Mouse (Mus musculus): ENCODE measurements at regions not wholly inside any gene's neighbourhood (a gene's known extent, or its start where the extent isn't known, plus 50 kb on each side); places are given as distances from the start of the nearest gene placed in this dataset.

DNA sequence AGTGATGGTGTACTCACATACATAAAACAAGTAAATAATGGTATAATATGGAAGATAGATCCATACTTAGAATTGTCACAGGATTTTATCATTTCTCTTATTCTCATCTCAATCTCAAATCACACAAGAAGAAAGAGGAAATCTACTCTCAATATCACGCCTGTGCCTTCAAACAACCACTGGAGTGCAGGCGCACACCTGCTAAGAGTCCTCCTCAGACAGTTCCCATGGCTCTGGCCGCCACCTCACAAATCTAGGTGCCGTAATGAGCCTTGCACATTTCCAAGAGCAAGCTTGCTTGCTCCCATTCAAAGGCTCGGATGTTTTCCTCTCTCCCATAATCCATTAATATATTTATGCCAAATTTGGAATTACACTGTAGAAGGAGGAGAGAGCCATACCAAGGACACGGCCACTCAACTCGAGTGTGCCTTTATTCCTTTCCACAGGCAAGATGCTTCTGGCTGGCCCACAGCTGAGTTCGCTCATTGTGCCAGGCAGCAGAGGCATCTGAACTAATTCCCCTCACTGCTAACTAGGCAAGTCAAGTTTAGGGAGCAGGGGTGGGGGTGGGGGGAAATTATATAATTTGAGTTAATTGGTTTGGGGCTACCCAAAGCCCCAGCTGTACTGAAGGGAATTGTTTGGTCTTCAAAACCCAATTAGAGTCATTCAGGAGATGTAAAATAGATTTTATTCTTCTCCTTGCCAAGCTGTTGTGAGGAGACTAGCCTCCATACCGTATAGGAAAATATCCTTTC, 209.2 kb upstream of the Hes1 start:
- Histone ChIP-seq H3K27me3 (ENCODE audit: control insufficient read depth, insufficient read depth, low read length) (no peaks in the 10 kb centered on the region), H3K27ac (replicated peaks; ENCODE audit: insufficient read depth, low read depth, low read length) (no peak overlapping the region), H3K4me1 (ENCODE audit: control insufficient read depth, insufficient read depth, low read length) (no peaks in the 10 kb centered on the region), H3K9ac (ENCODE audit: low read depth, low read length) (no peak overlapping the region), H3K36me3 (ENCODE audit: control insufficient read depth, insufficient read depth, low read length) (no peaks in the 10 kb centered on the region), H3K4me3 (ENCODE audit: insufficient read depth, low read depth, low read length) (no peak overlapping the region), H3K79me2 (ENCODE audit: control insufficient read depth, insufficient read depth, low read length) (no peaks in the 10 kb centered on the region)
- WGBS: 95% methylated on average over 9 of the region's 9 CpGs
- no peak for TF ChIP-seq POLR2A (IDR thresholded peaks at IDR 0.05; ENCODE audit: extremely low read depth, insufficient read depth, low read length)
- TF ChIP-seq CTCF (IDR thresholded peaks at IDR 0.05; ENCODE audit: low read depth, low read length): no peak
- DNase-seq (ENCODE audit: extremely low read depth, low read depth, low spot score): no peak

DNA sequence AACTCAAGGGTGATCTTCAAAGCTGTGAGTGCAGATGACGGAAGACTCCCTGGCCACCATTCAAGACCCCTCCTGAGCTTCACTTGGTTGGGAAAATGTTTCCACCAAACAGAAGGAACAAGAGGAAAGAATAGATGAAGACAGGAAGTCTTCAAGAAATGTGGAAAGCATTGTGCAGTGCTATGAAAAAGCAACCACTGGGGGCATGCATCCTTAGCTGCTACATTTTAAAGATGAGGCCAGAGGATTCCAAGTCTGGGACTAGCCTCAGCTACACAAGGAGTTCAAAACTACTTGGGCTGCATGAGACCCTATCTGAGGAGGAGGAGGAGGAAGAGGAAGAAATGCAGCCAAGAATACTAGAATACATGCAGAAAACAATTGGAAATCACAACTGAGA, 207.6 kb upstream of the Hes1 start:
- no peaks in the 10 kb centered on the region for H3K36me3 ChIP-seq (ENCODE audit: control insufficient read depth, insufficient read depth, low read length)
- no peaks in the 10 kb centered on the region for H3K79me2 ChIP-seq (ENCODE audit: control insufficient read depth, insufficient read depth, low read length)
- 87% methylated on average over 1 of the region's 1 CpGs for WGBS
- no peak for DNase-seq (ENCODE audit: extremely low read depth, low read depth, low spot score)
- no peak overlapping the region for H3K27ac ChIP-seq (replicated peaks; ENCODE audit: insufficient read depth, low read depth, low read length)
- no peaks in the 10 kb centered on the region for H3K27me3 ChIP-seq (ENCODE audit: control insufficient read depth, insufficient read depth, low read length)
- H3K9ac ChIP-seq (ENCODE audit: low read depth, low read length): no peak overlapping the region
- no peaks in the 10 kb centered on the region for H3K4me1 ChIP-seq (ENCODE audit: control insufficient read depth, insufficient read depth, low read length)
- H3K4me3 ChIP-seq (ENCODE audit: insufficient read depth, low read depth, low read length): no peak overlapping the region
- TF ChIP-seq POLR2A (IDR thresholded peaks at IDR 0.05; ENCODE audit: extremely low read depth, insufficient read depth, low read length) (no peak), CTCF (IDR thresholded peaks at IDR 0.05; ENCODE audit: low read depth, low read length) (no peak)

DNA sequence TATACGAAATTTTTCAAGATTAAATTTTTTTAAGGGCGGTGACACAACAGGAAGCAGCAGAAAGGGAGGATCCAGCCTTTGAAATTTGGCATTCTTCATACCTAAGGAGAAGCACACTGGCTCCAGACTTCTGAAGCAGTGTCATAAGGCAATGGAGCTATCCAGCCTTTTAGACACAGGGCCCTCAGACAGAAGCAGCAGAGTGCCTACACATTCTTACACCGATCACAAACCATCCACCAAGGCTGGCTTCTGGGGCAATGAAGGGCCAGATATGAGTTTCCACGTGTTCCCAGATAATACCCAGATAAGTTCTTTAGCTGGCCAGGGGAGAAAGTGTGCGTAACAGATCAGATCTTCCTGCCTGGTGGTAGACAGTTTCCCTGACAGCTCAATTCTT, 205.5 kb upstream of the Hes1 start:
- no peaks in the 10 kb centered on the region for H3K27me3 ChIP-seq (ENCODE audit: control insufficient read depth, insufficient read depth, low read length)
- no peak for DNase-seq (ENCODE audit: extremely low read depth, low read depth, low spot score)
- no peak overlapping the region for H3K27ac ChIP-seq (replicated peaks; ENCODE audit: insufficient read depth, low read depth, low read length)
- no peaks in the 10 kb centered on the region for H3K79me2 ChIP-seq (ENCODE audit: control insufficient read depth, insufficient read depth, low read length)
- no peak for TF ChIP-seq POLR2A (IDR thresholded peaks at IDR 0.05; ENCODE audit: extremely low read depth, insufficient read depth, low read length)
- TF ChIP-seq CTCF (IDR thresholded peaks at IDR 0.05; ENCODE audit: low read depth, low read length): no peak
- no peaks in the 10 kb centered on the region for H3K36me3 ChIP-seq (ENCODE audit: control insufficient read depth, insufficient read depth, low read length)
- no peaks in the 10 kb centered on the region for H3K4me1 ChIP-seq (ENCODE audit: control insufficient read depth, insufficient read depth, low read length)
- WGBS: 83% methylated on average over 5 of the region's 5 CpGs
- H3K9ac ChIP-seq (ENCODE audit: low read depth, low read length): no peak overlapping the region
- no peak overlapping the region for H3K4me3 ChIP-seq (ENCODE audit: insufficient read depth, low read depth, low read length)

DNA sequence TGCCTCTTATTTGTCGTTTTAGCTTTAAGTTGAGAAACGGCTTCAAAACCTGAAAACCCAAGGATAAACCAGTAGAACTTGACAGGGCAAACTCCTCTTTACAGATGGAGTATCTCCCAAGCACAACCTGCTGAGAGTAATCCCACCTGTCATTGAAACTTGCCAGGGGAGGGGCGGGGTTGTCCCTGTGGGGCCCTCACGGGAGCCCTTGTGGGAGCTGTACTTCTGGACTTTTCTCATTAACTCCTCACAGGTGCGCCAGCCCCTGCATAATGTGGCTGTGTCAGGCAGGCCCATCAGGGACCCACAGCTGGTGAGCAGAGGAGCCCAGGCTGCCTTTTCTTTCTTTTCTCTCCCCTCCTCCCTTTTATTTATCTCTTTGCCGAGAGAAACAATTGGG, 203.9 kb upstream of the Hes1 start:
- Histone ChIP-seq H3K79me2 (ENCODE audit: control insufficient read depth, insufficient read depth, low read length) (no peaks in the 10 kb centered on the region), H3K27ac (replicated peaks; ENCODE audit: insufficient read depth, low read depth, low read length) (no peak overlapping the region), H3K4me3 (ENCODE audit: insufficient read depth, low read depth, low read length) (no peak overlapping the region), H3K4me1 (ENCODE audit: control insufficient read depth, insufficient read depth, low read length) (no peaks in the 10 kb centered on the region), H3K27me3 (ENCODE audit: control insufficient read depth, insufficient read depth, low read length) (no peaks in the 10 kb centered on the region), H3K9ac (ENCODE audit: low read depth, low read length) (no peak overlapping the region), H3K36me3 (ENCODE audit: control insufficient read depth, insufficient read depth, low read length) (no peaks in the 10 kb centered on the region)
- no peak for DNase-seq (ENCODE audit: extremely low read depth, low read depth, low spot score)
- TF ChIP-seq POLR2A (IDR thresholded peaks at IDR 0.05; ENCODE audit: extremely low read depth, insufficient read depth, low read length) (no peak), CTCF (IDR thresholded peaks at IDR 0.05; ENCODE audit: low read depth, low read length) (no peak)
- WGBS: 81% methylated on average over 6 of the region's 6 CpGs

DNA sequence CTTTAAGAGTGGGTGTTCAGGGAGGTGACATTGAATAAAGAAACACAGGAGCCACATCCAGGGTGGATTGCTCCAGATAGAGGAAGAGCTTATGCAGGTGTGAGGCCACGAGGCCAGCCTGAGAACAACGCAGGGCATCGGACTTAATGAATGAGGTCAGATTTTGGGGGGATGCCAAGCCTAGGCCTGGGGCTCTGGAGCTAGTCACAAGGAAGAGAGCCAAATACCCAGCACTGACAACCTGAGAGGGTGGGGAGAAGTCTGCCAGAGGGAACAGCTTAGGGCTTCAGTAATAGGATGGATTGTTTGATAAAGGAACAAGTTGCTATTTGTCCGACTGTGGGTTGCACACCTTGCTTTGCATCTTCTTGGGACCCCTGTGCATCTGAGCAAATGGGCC, 203.1 kb upstream of the Hes1 start:
- Histone ChIP-seq H3K36me3 (ENCODE audit: control insufficient read depth, insufficient read depth, low read length) (no peaks in the 10 kb centered on the region), H3K4me3 (ENCODE audit: insufficient read depth, low read depth, low read length) (no peak overlapping the region), H3K79me2 (ENCODE audit: control insufficient read depth, insufficient read depth, low read length) (no peaks in the 10 kb centered on the region), H3K4me1 (ENCODE audit: control insufficient read depth, insufficient read depth, low read length) (no peaks in the 10 kb centered on the region), H3K27me3 (ENCODE audit: control insufficient read depth, insufficient read depth, low read length) (no peaks in the 10 kb centered on the region), H3K27ac (replicated peaks; ENCODE audit: insufficient read depth, low read depth, low read length) (no peak overlapping the region), H3K9ac (ENCODE audit: low read depth, low read length) (no peak overlapping the region)
- WGBS: 77% methylated on average over 4 of the region's 4 CpGs
- no peak for TF ChIP-seq POLR2A (IDR thresholded peaks at IDR 0.05; ENCODE audit: extremely low read depth, insufficient read depth, low read length)
- TF ChIP-seq CTCF (IDR thresholded peaks at IDR 0.05; ENCODE audit: low read depth, low read length): no peak
- DNase-seq (ENCODE audit: extremely low read depth, low read depth, low spot score): no peak

DNA sequence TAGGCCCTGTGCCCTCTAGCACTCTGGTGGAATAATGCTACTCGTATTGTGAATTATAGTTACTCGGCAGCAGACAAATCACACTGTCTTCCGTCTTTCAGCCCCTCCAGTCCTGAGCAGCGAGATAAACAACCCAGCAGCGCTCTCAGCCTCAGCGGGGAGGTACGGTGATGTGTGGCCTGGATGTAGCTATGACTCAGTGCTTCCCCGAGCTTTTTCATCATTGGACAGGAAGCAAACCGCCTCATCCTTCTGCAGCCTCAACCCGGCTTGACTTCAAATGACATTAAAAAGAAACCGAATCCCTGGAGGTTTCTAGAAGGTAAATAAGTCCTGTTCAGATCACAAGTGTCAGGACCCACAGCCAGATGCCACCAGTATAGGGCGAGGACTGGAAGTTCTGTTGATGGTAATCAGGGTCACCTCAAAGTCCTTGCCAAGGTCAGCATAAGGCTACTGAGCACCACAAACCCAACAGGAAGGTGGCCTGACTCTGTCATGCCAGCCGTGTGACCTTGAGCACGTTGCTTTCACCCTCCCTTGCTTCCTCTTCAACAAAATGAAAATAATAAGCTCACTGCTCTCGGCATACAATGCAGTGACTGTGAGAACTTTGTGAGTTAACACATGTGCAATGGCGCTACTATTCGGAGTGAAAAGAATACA, 199.0 kb upstream of the Hes1 start:
- H3K79me2 ChIP-seq (ENCODE audit: control insufficient read depth, insufficient read depth, low read length): no peaks in the 10 kb centered on the region
- TF ChIP-seq CTCF (IDR thresholded peaks at IDR 0.05; ENCODE audit: low read depth, low read length) (no peak), POLR2A (IDR thresholded peaks at IDR 0.05; ENCODE audit: extremely low read depth, insufficient read depth, low read length) (no peak)
- H3K27me3 ChIP-seq (ENCODE audit: control insufficient read depth, insufficient read depth, low read length): no peaks in the 10 kb centered on the region
- H3K4me3 ChIP-seq (ENCODE audit: insufficient read depth, low read depth, low read length): no peak overlapping the region
- no peaks in the 10 kb centered on the region for H3K4me1 ChIP-seq (ENCODE audit: control insufficient read depth, insufficient read depth, low read length)
- DNase-seq (ENCODE audit: extremely low read depth, low read depth, low spot score): no peak
- 78% methylated on average over 17 of the region's 17 CpGs for WGBS
- H3K9ac ChIP-seq (ENCODE audit: low read depth, low read length): no peak overlapping the region
- no peak overlapping the region for H3K27ac ChIP-seq (replicated peaks; ENCODE audit: insufficient read depth, low read depth, low read length)
- no peaks in the 10 kb centered on the region for H3K36me3 ChIP-seq (ENCODE audit: control insufficient read depth, insufficient read depth, low read length)
